Mouse (Mus musculus) heart, postnatal 25 days (tissue): ENCODE results near the gene Cfap157. TPM values are rescaled to one million over a fixed set of nuclear protein-coding genes. Genes with fewer than 3 reads are reported as not detected.
A peak's percentile ranks its signal among the peaks of the same experiment; 100 is the strongest.

Experiments used
- DNase-seq: peaks from one replicate; pipeline ENCODE4 v3.0.0; 2022; ENCODE audit warnings: low spot score
- intact Hi-C: fragments of 180-260 bp; cut with DNase I; formaldehyde crosslinking; loops from one replicate; pipeline ENCODE4 v1.15.1; 2025
- total RNA-seq, 2 experiments: library from RNA; stranded (reverse); gene quantifications; 2 replicates each; pipeline ENCODE4 v1.2.3; 2021

The Cfap157 gene
- total RNA-seq, 2 experiments from 2014 or later, result not detected

GRCm38 (mm10) chr2:32756674-32757055 is 27.6 kb downstream of the Cfap157 start:
- intact Hi-C loops, result loop anchor here (1.0 kb wide), 1 partner anchor 42 kb away; no protein-coding TSS in a partner anchor
- no peak for DNase-seq

GRCm38 (mm10) chr2:32752181-32752580 is 32.0 kb downstream of the Cfap157 start:
- DNase-seq, result no peak
- intact Hi-C loops, result loop anchor here (2.0 kb wide), 1 partner anchor 15 kb away; no protein-coding TSS in a partner anchor

DNA sequence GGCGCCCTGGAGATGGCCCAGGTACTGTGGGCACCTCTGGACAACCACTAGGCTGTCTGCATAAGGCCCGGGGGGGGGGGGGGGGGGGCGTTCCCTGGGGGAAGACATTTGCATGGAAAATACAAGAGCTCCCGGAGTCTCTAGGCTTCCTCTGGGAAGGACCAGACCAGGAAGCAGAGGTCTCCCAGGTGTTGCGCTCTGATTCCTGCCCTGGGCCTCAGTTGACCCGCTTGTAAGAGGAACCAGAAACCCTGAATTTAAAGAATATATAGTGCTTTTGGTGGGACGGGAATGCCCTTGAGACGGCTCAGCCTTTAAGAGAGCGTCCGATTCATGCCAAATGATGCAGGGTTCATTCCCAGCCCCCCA is 32.6 kb downstream of the Cfap157 start:
- no peak for DNase-seq
- intact Hi-C loops, result loop anchor here (2.0 kb wide), 1 partner anchor 15 kb away; no protein-coding TSS in a partner anchor

GRCm38 (mm10) chr2:32750887-32751664 is 33.2 kb downstream of the Cfap157 start:
- intact Hi-C loops, result no loop called here
- no peak for DNase-seq

GRCm38 (mm10) chr2:32750199-32750598 is 34.0 kb downstream of the Cfap157 start:
- intact Hi-C loops, result no loop called here
- DNase-seq, result no peak

DNA sequence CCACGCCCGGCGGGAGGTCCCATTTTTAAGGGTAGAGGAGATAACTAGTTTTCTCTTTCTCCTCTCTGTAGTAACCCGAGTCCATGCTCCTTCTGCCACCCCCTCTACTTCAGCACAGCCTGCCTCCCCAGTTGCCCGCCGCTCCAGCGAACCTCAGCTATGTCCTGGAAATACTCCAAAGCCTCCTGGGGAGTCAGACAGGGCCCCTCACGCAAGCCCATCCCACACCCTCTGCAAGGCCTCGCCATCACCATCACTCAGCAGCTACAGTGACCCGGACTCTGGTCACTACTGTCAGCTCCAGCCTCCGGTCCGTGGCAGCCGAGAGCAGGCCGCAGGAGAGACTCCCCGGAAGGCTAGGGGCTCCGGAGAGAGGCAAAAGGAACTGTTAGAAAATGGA is 35.1 kb downstream of the Cfap157 start:
- no peak for DNase-seq
- intact Hi-C loops, result no loop called here

DNA sequence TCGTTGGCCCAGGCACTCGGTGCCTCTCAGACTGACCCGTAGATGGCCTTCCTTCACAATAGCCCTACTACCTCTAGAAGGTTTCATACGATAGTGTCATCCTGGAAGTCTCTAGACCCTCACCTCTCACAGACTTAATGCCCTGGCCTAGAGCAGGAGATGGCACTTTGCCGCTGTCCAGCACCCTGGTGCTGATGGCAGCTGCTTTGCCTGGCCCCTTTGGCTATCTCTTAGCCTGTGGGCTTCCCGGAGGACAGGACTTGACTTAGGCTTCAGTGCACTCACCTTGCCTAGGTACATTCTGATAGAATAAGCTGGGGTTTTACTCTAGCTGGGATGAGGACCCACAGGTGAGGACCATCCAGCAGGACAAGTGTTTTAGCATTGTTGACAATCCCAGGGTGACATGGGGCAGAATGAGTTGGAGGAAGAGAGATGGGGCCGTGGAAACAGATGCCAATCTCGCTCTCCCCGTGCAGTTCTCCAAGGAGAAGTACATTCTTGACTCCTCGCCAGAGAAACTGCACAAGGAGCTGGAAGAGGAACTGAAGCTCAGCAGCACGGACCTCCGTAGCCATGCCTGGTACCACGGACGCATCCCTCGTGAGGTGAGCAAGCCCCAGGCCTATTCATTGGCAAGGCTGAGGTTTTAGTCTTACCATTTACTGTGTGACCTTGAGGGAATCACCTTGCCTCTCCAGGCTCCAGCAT is 39.8 kb downstream of the Cfap157 start:
- intact Hi-C loops, result no loop called here
- no peak for DNase-seq

DNA sequence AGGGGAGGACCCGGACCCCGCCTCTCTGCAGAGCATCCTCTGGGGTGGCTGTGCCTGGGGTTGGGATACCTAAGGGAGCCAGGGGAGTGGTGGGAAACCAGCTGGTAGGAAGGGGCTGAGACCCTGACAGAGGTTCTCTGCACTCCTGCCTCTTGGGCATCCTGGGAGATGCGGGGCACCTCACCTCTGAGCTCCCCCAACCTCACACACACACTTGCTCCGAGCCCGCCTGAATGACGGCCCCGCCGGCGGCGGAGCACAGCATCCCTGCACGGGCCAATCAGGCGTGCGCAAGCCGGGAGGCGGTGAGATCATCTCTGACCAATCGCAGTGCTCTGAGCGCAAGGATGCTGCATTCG is 42.1 kb downstream of the Cfap157 start:
- DNase-seq, result no peak

GRCm38 (mm10) chr2:32741273-32742172 is 42.7 kb downstream of the Cfap157 start:
- intact Hi-C loops, result no loop called here
- peak; percentile 48 for DNase-seq

More for the DNA sequence above, 42.1 kb downstream of the Cfap157 start:
- intact Hi-C loops, result no loop called here

DNA sequence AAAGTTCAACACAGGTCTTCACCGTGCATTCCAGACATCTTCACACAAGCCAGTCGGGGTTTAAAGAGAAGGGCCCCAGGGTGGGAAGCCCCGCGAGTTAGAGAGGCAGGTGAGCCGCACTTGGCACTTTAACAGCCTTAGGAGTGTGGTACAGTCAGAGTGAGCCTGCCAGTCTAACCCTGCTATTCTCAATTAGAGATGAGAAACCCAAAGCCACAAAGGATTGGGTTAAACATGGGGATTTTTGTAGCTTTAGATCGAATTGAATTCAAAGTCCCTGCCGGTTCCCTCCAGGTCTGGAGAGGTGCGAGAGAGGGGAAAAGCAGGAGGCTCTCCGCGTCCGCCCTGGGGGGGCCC is 43.3 kb downstream of the Cfap157 start, which contains the start of gene 6330409D20Rik:
Gene 6330409D20Rik, minus strand, starts transcription at position 101 of the 357 bp plus-strand sequence.
- intact Hi-C loops, result no loop called here
- DNase-seq, result no peak

DNA sequence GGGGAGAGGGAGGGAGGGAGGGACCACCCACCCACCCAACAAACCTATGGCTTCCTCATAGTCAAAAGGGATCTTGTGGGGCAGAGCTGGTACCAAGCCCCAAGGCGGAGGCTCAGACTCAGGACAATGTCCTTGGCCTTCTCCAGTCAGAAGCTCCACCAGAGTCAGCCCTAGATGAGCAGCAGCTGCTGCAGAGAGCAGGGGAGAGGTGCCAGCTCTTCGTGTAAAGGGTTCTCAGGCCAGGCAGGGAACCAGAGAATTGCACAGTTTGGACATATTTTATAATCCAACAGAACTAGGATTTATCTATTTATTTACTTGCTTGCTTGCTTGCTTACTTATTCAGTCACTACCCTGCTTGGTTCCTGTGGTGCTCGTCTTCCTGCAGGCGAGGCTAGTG is 44.9 kb downstream of the Cfap157 start:
- intact Hi-C loops, result no loop called here

GRCm38 (mm10) chr2:32737008-32737407 is 47.2 kb downstream of the Cfap157 start:
- no peak for DNase-seq
- intact Hi-C loops, result loop anchor here (2.0 kb wide), 1 partner anchor 16 kb away; no protein-coding TSS in a partner anchor

More for the DNA sequence above, 44.9 kb downstream of the Cfap157 start:
- DNase-seq, result no peak

DNA sequence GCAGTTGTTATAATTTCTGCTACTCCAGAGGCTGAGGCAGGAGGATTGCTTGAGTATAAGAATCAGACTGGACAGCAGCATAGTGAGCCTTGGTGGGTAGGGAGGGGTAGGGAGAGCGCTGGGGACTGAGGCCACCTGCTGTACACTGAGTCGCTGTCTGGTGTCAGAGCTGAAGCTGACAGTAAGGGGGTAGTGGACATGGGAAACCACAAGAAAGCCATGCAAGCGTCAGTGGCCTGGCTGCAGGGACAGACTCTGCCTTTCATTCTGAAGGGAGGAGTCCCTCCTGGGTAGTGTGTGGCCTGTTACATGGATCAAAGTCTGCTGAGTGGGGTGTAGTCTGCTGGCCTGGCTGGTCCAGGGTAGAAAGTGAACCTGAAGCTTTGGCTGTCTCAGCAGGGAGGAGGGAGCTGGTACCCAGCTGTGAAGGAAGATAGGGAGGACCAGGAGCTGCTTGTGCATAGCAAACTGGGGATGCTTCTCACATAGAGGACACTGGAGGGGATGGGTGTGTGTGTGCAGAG is 47.9 kb downstream of the Cfap157 start:
- intact Hi-C loops, result loop anchor here (2.0 kb wide), 1 partner anchor 16 kb away; no protein-coding TSS in a partner anchor
- DNase-seq, result no peak

GRCm38 (mm10) chr2:32734933-32735332 is 49.3 kb downstream of the Cfap157 start:
- peak; percentile 78 for DNase-seq
- intact Hi-C loops, result no loop called here

DNA sequence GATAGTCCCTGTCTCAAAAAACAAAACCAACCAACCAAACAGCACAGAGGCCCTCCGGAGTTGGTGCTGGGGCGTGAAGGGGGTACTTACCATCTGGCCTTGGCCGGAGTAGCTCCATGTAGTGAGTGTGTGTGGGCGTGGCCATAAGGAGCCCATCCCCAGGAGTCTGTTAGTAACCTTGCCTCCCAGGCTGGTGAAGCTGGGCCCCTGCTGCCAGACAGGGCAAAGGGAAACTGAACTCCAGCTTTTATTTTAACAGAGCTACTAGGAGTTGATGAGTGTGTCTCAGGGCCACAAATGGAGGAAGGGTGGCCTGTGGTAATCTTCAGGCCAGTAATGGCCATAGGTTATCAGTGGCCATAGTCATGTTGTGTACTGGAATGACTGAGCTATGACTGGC is 49.7 kb downstream of the Cfap157 start:
- DNase-seq, result no peak
- intact Hi-C loops, result no loop called here

DNA sequence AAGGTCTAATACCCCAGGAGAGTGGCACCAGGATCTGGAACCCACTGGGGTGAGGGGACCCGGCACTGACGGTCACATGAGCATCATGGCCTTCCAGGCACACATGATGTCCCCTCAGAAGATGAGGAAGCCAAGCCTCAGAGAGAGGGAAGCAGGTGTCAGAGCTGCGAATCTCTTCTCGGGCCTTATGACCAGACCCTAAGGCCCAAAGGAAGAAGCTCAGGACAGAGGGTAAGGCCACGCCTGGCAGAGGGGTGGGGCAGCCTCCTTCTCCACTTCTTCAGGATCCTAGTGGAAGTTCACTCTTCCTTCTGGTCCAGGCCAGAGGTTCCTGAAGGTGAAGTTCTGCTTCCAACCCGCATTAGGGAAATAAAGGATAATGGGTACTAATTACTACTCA is 51.5 kb downstream of the Cfap157 start:
- intact Hi-C loops, result no loop called here
- DNase-seq, result no peak

- no peak for DNase-seq
- intact Hi-C loops, result no loop called here
Measured at GRCm38 (mm10) chr2:32731911-32732310, 52.3 kb downstream of the Cfap157 start.

DNA sequence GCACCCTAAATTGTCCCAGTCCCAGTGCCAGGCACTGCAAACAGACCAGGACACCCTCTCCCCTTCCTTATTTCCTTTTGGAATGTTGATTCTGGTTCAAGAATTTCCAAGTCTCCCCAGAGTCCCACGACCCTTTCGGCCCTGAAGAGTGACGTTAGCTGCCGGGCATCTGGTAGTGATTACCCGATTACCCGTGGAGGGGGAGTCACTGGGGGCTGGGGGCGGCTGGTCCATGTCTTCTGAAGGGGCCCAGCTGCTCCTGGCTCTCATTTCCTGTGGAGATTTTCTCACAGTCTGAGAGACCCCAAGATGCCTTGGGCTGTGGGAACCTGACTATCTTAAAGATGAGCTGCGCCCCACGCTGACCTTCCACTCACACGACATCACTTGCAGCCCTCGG is 53.4 kb downstream of the Cfap157 start:
- DNase-seq, result no peak
- intact Hi-C loops, result no loop called here

DNA sequence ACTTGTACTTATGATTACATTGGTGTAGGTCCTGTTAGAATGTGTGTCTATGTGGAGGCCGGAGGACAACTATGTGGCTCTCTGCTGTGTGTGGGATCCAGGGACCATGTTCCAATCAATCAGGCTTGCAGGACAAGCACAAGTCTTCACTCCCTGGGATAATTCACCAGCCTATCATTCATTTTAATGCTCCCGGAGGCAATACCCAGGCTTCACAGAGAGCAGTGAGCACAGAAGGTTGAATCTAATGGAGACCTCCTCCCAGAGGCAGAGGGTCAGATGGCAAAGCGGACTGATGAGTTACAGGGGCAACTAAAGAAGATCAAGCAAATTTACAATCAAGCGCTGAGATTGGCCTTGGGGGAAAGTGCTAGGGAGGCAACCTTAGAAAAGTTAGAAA is 54.7 kb downstream of the Cfap157 start:
- intact Hi-C loops, result no loop called here
- no peak for DNase-seq

GRCm38 (mm10) chr2:32728463-32728862 is 55.8 kb downstream of the Cfap157 start:
- intact Hi-C loops, result no loop called here
- peak; percentile 77 for DNase-seq
